Mouse (Mus musculus): ENCODE measurements around the gene Tmprss15. TPM values are rescaled to one million over a fixed set of nuclear protein-coding genes. Genes with fewer than 3 reads are reported as not detected.

The Tmprss15 gene
- not detected in 2 replicates for polyA plus RNA-seq (2015; fragmentation: Nextera tagmentation; extraction: Ambion mirVana)

DNA sequence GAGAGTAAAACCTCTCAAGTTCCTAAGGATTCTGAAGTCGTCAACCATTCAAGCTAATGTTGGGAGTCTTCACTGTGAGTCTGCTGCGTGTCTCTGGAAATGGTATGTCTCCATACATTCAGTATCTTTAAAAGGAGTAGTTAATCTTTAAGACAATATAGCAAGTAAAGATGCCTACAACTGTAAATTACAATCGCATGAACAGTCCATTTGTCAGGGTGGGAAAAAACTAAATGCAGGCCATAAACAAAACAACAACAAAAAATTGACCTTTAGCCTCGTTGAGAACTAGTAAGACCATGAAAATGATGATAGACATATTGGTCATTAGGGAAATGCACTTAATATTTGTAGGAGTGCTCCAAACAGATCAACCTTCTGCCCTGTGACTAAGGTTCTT lies at the start of gene Tmprss15:
Gene Tmprss15 (minus strand): TSS at position 101 of the 400 bp plus-strand sequence.
- DNase-seq (no peak), ATAC-seq (ENCODE audit: low read depth) (no peak)
- Histone ChIP-seq H3K9ac (no peak within 1 kb of the TSS), H3K4me2 (no peak within 1 kb of the TSS), H3K4me3 (replicated peaks) (no peak within 1 kb of the TSS), H3K4me1 (replicated peaks) (no peaks in the 10 kb centered on the region), H3K27me3 (no peaks in the 10 kb centered on the region), H3K27ac (no peak within 1 kb of the TSS), H3K9me3 (replicated peaks) (no peaks in the 10 kb centered on the region), H3K36me3 (no peaks in the 10 kb centered on the region)
- WGBS (ENCODE audit: insufficient replicate concordance), result 56% methylated on average over 4 of the region's 4 CpGs

DNA sequence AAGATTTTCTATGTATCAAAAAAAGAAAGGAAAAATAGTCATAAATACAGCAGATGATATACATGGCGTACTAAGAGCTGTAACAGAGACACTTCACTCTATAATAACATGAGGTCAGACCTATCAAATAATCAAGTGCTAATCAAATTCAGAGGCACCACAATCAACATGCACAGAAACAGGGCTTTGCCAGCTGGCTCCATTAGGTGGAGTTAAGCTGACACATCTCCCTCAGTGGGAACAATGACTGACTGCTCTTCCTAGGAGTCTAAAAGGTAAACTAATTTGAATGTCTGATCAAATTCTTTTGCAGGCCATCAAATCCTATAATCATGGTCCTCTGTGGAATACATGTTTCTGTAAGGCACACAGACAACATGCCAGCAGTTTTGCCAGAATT lies 24.0 kb upstream of the Tmprss15 start:
- Histone ChIP-seq H3K4me3 (replicated peaks) (no peak overlapping the region), H3K36me3 (no peaks in the 10 kb centered on the region), H3K27me3 (no peaks in the 10 kb centered on the region), H3K27ac (no peak overlapping the region), H3K9ac (no peak overlapping the region), H3K4me2 (no peak overlapping the region), H3K4me1 (replicated peaks) (no peaks in the 10 kb centered on the region), H3K9me3 (replicated peaks) (no peaks in the 10 kb centered on the region)
- ATAC-seq (ENCODE audit: low read depth) (no peak), DNase-seq (no peak)
- WGBS (ENCODE audit: insufficient replicate concordance), result 84% methylated on average over 1 of the region's 1 CpGs

DNA sequence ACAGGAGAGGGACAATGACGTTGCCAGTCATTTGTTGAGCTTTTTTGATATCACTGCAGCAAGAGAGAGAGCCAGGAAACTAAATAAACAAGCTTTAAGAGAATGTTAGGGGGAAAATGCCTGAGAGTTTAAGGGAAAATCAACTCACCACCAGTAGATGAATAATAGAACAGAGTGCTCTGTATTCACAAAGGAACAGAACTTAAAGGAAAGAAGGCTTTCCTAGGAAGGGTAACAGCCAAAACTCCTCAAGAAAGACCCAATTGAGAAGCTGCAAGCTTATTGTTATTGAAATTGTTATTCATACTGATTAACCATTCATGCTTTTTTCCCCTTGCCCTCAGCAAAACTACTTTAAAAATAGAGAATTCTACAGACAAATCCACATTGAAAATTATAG lies 18.6 kb upstream of the Tmprss15 start:
- DNase-seq (no peak), ATAC-seq (ENCODE audit: low read depth) (no peak)
- Histone ChIP-seq H3K36me3 (no peaks in the 10 kb centered on the region), H3K4me1 (replicated peaks) (no peaks in the 10 kb centered on the region), H3K27ac (no peak overlapping the region), H3K4me3 (replicated peaks) (no peak overlapping the region), H3K27me3 (no peaks in the 10 kb centered on the region), H3K9me3 (replicated peaks) (no peaks in the 10 kb centered on the region), H3K4me2 (no peak overlapping the region), H3K9ac (no peak overlapping the region)
- WGBS (ENCODE audit: insufficient replicate concordance), result 19% methylated on average over 1 of the region's 1 CpGs

DNA sequence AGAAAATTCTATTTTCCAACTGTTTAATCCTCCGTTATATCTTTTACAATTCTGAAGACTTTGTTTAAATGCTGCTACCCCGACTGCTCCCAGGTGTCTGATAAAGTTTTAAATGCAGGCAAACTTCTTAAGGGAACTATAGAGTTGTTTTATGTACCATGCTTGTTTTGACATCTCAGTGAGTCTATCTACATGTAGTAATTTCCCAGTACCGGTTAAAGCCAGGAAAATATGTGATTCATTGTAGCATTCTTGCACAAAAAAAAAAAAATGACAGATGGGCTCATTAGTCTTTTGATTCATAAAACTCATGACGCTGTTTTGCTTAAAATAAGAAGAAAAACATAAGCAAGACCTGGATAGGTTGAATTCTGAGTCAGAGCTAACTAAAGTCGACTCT lies 18.1 kb upstream of the Tmprss15 start:
- no peaks in the 10 kb centered on the region for H3K27me3 ChIP-seq
- H3K27ac ChIP-seq, result no peak overlapping the region
- no peaks in the 10 kb centered on the region for H3K36me3 ChIP-seq
- no peak for DNase-seq
- no peaks in the 10 kb centered on the region for H3K4me1 ChIP-seq (replicated peaks)
- ATAC-seq (ENCODE audit: low read depth), result no peak
- H3K9me3 ChIP-seq (replicated peaks), result no peaks in the 10 kb centered on the region
- WGBS (ENCODE audit: insufficient replicate concordance), result 65% methylated on average over 5 of the region's 5 CpGs
- H3K4me2 ChIP-seq, result no peak overlapping the region
- H3K9ac ChIP-seq, result no peak overlapping the region
- H3K4me3 ChIP-seq (replicated peaks), result no peak overlapping the region

DNA sequence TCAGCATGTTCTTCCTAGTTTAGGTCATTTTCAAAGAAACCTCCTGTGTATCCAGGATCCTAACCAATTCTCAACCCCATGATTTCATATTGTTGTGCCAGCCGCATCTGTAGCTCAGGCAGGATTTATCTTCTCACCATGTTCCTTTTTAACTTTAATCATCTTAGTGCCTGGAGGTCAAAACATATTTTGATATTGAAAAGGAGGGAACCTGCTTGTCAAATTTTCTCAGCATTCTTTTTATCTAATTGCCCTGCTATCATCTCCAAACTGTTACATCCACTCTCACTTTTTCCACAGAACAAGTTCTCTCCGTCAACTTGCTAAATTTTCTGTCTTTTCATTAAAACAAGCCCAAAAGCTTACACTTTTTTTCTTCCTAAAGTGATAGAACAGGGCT lies 9.4 kb upstream of the Tmprss15 start:
- DNase-seq (no peak), ATAC-seq (ENCODE audit: low read depth) (no peak)
- H3K4me1 ChIP-seq (replicated peaks), result no peaks in the 10 kb centered on the region
- no peaks in the 10 kb centered on the region for H3K36me3 ChIP-seq
- 62% methylated on average over 2 of the region's 2 CpGs for WGBS (ENCODE audit: insufficient replicate concordance)
- H3K27ac ChIP-seq, result no peak overlapping the region
- H3K27me3 ChIP-seq, result no peaks in the 10 kb centered on the region
- H3K4me3 ChIP-seq (replicated peaks), result no peak overlapping the region
- H3K9me3 ChIP-seq (replicated peaks), result no peaks in the 10 kb centered on the region
- no peak overlapping the region for H3K4me2 ChIP-seq
- H3K9ac ChIP-seq, result no peak overlapping the region

DNA sequence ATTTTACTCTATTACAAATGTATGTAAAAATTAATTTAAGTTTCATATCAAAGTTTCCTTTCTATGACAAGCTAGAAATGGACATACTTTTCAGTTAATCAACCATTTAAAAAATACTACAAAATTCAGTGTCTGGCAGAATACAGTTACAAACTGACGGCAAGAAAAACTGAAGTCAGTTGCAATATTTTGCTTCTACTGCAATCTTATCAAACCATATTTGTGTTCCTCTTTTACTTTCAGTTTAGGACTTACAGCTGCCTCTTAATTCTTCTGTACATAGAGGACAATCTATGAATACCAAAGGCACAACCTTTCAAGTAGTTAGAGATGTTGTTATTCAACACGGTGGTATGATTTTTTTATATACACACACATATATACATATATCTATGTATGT lies 7.4 kb upstream of the Tmprss15 start:
- Histone ChIP-seq H3K4me1 (replicated peaks) (no peaks in the 10 kb centered on the region), H3K27ac (no peak overlapping the region), H3K4me2 (no peak overlapping the region), H3K9ac (no peak overlapping the region), H3K36me3 (no peaks in the 10 kb centered on the region), H3K27me3 (no peaks in the 10 kb centered on the region), H3K4me3 (replicated peaks) (no peak overlapping the region), H3K9me3 (replicated peaks) (no peaks in the 10 kb centered on the region)
- 72% methylated on average over 2 of the region's 2 CpGs for WGBS (ENCODE audit: insufficient replicate concordance)
- DNase-seq (no peak), ATAC-seq (ENCODE audit: low read depth) (no peak)

DNA sequence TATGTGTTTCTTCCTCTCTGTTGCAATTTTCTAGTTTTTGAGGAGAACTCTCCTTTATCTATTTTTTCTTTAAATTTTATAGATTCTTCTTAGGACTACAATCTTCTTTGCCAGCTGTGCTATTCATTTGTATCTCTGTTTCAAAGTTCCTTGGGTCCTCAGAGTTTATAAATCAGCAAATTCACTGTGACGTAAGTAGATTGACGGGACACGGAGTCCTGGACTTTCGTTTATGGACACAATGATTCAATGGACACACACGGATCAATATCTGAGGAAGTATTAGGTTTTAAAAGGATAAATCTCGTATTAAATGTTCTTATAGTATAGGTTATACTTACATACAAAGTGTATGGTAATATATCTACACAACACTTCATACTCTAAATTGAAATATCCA lies 4.3 kb downstream of the Tmprss15 start:
- H3K36me3 ChIP-seq, result no peaks in the 10 kb centered on the region
- H3K9me3 ChIP-seq (replicated peaks), result no peaks in the 10 kb centered on the region
- no peak overlapping the region for H3K4me3 ChIP-seq (replicated peaks)
- DNase-seq (no peak), ATAC-seq (ENCODE audit: low read depth) (no peak)
- no peak overlapping the region for H3K9ac ChIP-seq
- H3K4me2 ChIP-seq, result no peak overlapping the region
- H3K4me1 ChIP-seq (replicated peaks), result no peaks in the 10 kb centered on the region
- H3K27ac ChIP-seq, result no peak overlapping the region
- H3K27me3 ChIP-seq, result no peaks in the 10 kb centered on the region
- WGBS (ENCODE audit: insufficient replicate concordance), result 69% methylated on average over 6 of the region's 6 CpGs

DNA sequence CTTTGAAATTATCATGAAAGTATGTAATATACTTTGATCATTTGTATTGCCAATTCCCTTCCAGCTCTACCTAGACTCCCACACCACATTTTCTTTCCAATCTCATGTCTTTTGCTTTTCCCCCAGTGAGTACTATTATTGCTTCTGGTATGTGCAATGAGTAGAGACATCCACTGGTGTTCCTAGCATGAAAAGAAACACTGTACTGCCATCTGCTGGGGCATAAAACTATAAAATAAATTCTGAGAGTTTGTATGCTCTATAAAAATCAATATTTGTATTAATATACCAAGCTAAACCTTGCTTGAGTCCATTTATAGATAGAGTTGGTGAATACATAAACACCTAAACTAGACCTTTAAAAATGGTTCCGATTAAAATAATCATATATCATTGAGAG lies 27.0 kb downstream of the Tmprss15 start:
- Histone ChIP-seq H3K4me2 (no peak overlapping the region), H3K36me3 (no peaks in the 10 kb centered on the region), H3K4me3 (replicated peaks) (no peak overlapping the region), H3K27ac (no peak overlapping the region), H3K9ac (no peak overlapping the region), H3K27me3 (no peaks in the 10 kb centered on the region), H3K9me3 (replicated peaks) (no peaks in the 10 kb centered on the region), H3K4me1 (replicated peaks) (no peaks in the 10 kb centered on the region)
- DNase-seq (no peak), ATAC-seq (ENCODE audit: low read depth) (no peak)
- 81% methylated on average over 1 of the region's 1 CpGs for WGBS (ENCODE audit: insufficient replicate concordance)

DNA sequence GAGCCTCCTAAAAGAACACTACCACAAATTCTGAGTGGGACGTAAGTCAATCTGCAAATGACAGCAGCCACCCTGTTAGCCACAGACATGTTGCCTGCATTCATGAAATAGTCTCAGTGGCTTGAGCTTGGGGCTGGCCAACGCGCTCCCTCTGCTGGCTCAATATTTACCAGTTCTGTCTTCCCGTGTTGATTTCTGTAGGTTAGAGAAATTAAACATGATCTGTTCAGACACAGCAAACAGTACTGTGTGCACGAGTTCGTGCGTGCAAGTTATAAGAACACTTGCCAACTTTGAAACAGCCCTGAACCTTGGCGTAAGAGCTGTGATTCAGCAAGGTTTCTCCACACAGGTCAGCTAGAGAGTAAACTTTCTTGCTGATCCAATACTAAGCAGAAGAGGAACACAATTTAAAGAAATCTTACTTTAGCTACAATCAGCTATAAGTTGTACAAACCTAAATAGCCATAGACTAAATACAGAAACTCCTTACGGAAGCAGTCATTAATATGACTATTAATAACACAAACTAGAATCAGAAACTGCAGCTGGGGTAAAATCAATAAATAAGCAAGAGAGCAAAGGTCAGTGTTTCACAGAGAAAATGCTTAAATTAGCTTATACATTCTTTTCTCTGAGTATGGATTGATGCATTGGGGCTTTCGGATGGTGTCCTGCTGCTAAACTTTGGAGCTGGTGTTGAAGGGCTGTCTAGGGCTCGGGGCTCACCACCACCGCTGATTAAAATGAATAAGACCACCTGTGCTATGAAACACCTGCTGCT lies 31.9 kb downstream of the Tmprss15 start:
- no peak overlapping the region for H3K9ac ChIP-seq
- H3K9me3 ChIP-seq (replicated peaks), result no peaks in the 10 kb centered on the region
- no peaks in the 10 kb centered on the region for H3K36me3 ChIP-seq
- no peaks in the 10 kb centered on the region for H3K4me1 ChIP-seq (replicated peaks)
- ATAC-seq (ENCODE audit: low read depth) (no peak), DNase-seq (no peak)
- no peaks in the 10 kb centered on the region for H3K27me3 ChIP-seq
- WGBS (ENCODE audit: insufficient replicate concordance), result 51% methylated on average over 12 of the region's 12 CpGs
- H3K4me3 ChIP-seq (replicated peaks), result no peak overlapping the region
- H3K27ac ChIP-seq, result no peak overlapping the region
- H3K4me2 ChIP-seq, result no peak overlapping the region

DNA sequence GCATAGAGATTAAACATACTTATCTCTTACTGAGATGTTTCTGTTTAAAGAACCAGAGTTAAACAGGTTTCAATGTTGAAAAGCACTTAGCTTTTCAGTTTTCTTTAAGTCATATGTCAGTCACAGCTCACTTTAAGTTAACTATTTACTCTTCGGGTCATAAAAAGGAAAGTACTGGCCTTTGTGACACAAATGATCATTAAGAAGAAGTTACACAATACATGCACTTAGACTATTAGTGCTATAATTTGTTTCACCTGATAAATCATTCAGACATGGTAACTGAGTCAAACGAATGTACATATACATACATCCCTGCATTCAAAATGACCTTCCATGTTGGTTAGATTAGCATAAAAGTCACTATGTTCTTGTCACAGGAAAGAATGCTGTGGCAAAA lies 58.3 kb downstream of the Tmprss15 start:
- H3K9ac ChIP-seq, result no peak overlapping the region
- 65% methylated on average over 2 of the region's 2 CpGs for WGBS (ENCODE audit: insufficient replicate concordance)
- H3K4me3 ChIP-seq (replicated peaks), result no peak overlapping the region
- no peak for DNase-seq
- no peaks in the 10 kb centered on the region for H3K4me1 ChIP-seq (replicated peaks)
- no peaks in the 10 kb centered on the region for H3K27me3 ChIP-seq
- H3K9me3 ChIP-seq (replicated peaks), result no peaks in the 10 kb centered on the region
- H3K27ac ChIP-seq, result no peak overlapping the region
- H3K36me3 ChIP-seq, result no peaks in the 10 kb centered on the region
- no peak for ATAC-seq (ENCODE audit: low read depth)
- no peak overlapping the region for H3K4me2 ChIP-seq

DNA sequence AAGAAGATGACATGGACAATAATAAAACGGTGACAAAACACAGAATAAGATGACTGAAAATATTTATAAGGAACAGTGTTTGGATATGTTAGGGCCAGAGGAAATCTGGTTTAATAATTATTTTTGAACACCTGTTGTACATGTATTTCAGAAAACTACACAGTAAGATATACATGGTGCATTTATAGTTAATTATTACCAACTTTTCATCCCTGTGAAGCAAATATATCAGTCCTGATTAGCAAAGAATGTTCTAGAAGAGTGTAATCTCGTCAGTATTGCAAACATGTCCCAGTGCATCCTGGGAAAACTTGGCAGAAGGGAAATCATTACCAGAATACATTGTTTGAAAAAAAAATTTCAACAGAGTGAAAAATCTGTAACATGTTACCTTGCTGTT lies 88.1 kb downstream of the Tmprss15 start:
- ATAC-seq (ENCODE audit: low read depth) (no peak), DNase-seq (no peak)
- H3K4me3 ChIP-seq (replicated peaks), result no peak overlapping the region
- H3K36me3 ChIP-seq, result no peaks in the 10 kb centered on the region
- H3K9ac ChIP-seq, result no peak overlapping the region
- no peaks in the 10 kb centered on the region for H3K27me3 ChIP-seq
- H3K9me3 ChIP-seq (replicated peaks), result no peaks in the 10 kb centered on the region
- 49% methylated on average over 2 of the region's 2 CpGs for WGBS (ENCODE audit: insufficient replicate concordance)
- no peaks in the 10 kb centered on the region for H3K4me1 ChIP-seq (replicated peaks)
- H3K27ac ChIP-seq, result no peak overlapping the region
- H3K4me2 ChIP-seq, result no peak overlapping the region

DNA sequence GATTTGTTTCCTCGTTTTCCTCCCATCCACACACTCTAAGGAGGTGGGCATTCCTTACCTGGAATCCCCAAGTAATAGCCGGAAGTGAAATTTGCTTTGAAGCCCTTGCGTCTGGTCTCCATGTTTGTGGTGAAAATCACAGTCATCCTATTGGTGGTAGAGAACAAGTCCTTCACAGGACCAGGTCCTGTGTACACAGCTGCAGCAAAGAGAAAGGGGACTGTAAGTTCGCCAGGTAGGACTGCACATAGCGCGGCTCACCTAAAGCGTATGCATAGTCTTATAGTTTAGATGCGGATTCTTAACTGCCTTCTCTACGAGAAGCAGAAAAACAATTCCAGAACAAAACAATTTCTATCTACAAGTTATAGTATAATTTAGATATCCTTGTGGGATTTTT lies 89.2 kb downstream of the Tmprss15 start:
- Histone ChIP-seq H3K36me3 (no peaks in the 10 kb centered on the region), H3K4me3 (replicated peaks) (no peak overlapping the region), H3K9ac (no peak overlapping the region), H3K27ac (no peak overlapping the region), H3K4me2 (no peak overlapping the region), H3K4me1 (replicated peaks) (no peaks in the 10 kb centered on the region), H3K9me3 (replicated peaks) (no peaks in the 10 kb centered on the region), H3K27me3 (no peaks in the 10 kb centered on the region)
- DNase-seq (no peak), ATAC-seq (ENCODE audit: low read depth) (no peak)
- 72% methylated on average over 9 of the region's 9 CpGs for WGBS (ENCODE audit: insufficient replicate concordance)
